In genomic region chr8:105607684-105608083, GRCm38 (mm10) we compare ENCODE assay signal across 8 mouse cellular contexts. TPM values are rescaled to one million over a fixed set of nuclear protein-coding genes. Genes with fewer than 3 reads are reported as not detected.
DNase-seq lines count a peak whose midpoint lies in the region; ATAC-seq and TF ChIP-seq lines count a peak whose summit lies in the region.

No protein-coding gene starts in this region.

- peak; percentile 45 to 81 for DNase-seq in adrenal gland, adult (ENCODE audit: inconsistent age in 2 of 2, low spot score in 1 of 2)
- DNase-seq in adrenal gland, postnatal 4 days (ENCODE audit: low spot score in 2 of 2), result no peak
- DNase-seq in spleen, adult 2 months (ENCODE audit: low read depth in 1 of 2, low spot score in 2 of 2), result peak in 1 of 2 experiments; percentile 56
- no peak for DNase-seq in spleen, adult 12 weeks (ENCODE audit: low spot score)
- DNase-seq in heart, postnatal 10 days, result peak; percentile 53 to 65
- peak; percentile 54 for DNase-seq in liver, postnatal 0 days
- no peak for DNase-seq in gastrocnemius, postnatal 36 days

- H3K27me3 ChIP-seq in spleen, adult 2 months (ENCODE audit: control insufficient read depth, insufficient read depth, low read length), result no peaks in the 10 kb centered on the region
- no peaks in the 10 kb centered on the region for H3K27me3 ChIP-seq in liver, postnatal 0 days (ENCODE audit: insufficient read depth, low read length)
- 0 out of 2 replicates have a peak, but pooled peaks cover 4% of the 10 kb centered on the region for H3K27me3 ChIP-seq in stomach, embryonic 14.5 days (ENCODE audit: control insufficient read depth, insufficient read depth, low read length)

- TF ChIP-seq CTCF in spleen, adult 2 months (IDR thresholded peaks at IDR 0.05; ENCODE audit: extremely low read depth, insufficient read depth, insufficient read length, insufficient replicate concordance), result peak; percentile 32; the same call in 1 of the 2 replicates
- TF ChIP-seq CTCF in liver, postnatal 0 days (IDR thresholded peaks at IDR 0.05; ENCODE audit: low read depth), result peak; percentile 75

- no peak overlapping the region for H3K27ac ChIP-seq in spleen, adult 2 months (ENCODE audit: insufficient read depth, low read length)
- H3K27ac ChIP-seq in liver, postnatal 0 days (ENCODE audit: low read depth), result no peak overlapping the region
- no peak overlapping the region for H3K27ac ChIP-seq in stomach, embryonic 14.5 days (ENCODE audit: low read length)

- H3K9ac ChIP-seq in liver, postnatal 0 days (replicated peaks), result no peak overlapping the region
- no peak overlapping the region for H3K9ac ChIP-seq in stomach, embryonic 14.5 days (replicated peaks; ENCODE audit: low read depth, low read length)

- 6% methylated on average over 4 of the region's 4 CpGs for WGBS in spleen, adult 2 months
- 20% methylated on average over 4 of the region's 4 CpGs for WGBS in liver, postnatal 0 days (ENCODE audit: insufficient replicate concordance)
- WGBS in stomach, embryonic 14.5 days, result 34% methylated on average over 4 of the region's 4 CpGs

- TF ChIP-seq POLR2A in spleen, adult 2 months (IDR thresholded peaks at IDR 0.05; ENCODE audit: low read depth, low read length), result no peak

- H3K4me1 ChIP-seq in spleen, adult 2 months (ENCODE audit: control insufficient read depth, insufficient read depth, insufficient read length), result peaks cover 26% of the 10 kb centered on the region
- peaks cover 41% of the 10 kb centered on the region for H3K4me1 ChIP-seq in liver, postnatal 0 days (ENCODE audit: insufficient read depth)
- peaks cover 17% of the 10 kb centered on the region for H3K4me1 ChIP-seq in stomach, embryonic 14.5 days (ENCODE audit: control insufficient read depth, insufficient read depth, low read length)

- intact Hi-C loops in heart, postnatal 10 days (cut with DNase I), result no loop called here
- intact Hi-C loops in gastrocnemius, postnatal 36 days (cut with DNase I), result loop anchor here (5.0 kb wide), 1 partner anchor 40 kb away; the partner anchor contains the start of gene Atp6v0d1

- peak overlapping the region; percentile 97 for H3K4me2 ChIP-seq in liver, postnatal 0 days (ENCODE audit: low read depth, low read length)
- H3K4me2 ChIP-seq in stomach, embryonic 14.5 days (replicated peaks; ENCODE audit: low read depth, low read length), result peak overlapping the region; percentile 91; the same call in 1 of the 2 replicates

- H3K9me3 ChIP-seq in liver, postnatal 0 days (ENCODE audit: low read length), result no peaks in the 10 kb centered on the region
- no peaks in the 10 kb centered on the region for H3K9me3 ChIP-seq in stomach, embryonic 14.5 days (ENCODE audit: control insufficient read depth, low read depth, low read length)

- H3K4me3 ChIP-seq in spleen, adult 2 months (ENCODE audit: extremely low read depth, insufficient read depth, insufficient read length), result no peak overlapping the region
- no peak overlapping the region for H3K4me3 ChIP-seq in liver, postnatal 0 days (ENCODE audit: low read depth, low read length)
- no peak overlapping the region for H3K4me3 ChIP-seq in stomach, embryonic 14.5 days (ENCODE audit: low read depth, low read length)

- TF ChIP-seq EP300 in liver, postnatal 0 days (IDR thresholded peaks at IDR 0.05; ENCODE audit: low read depth), result no peak

- no peak for ATAC-seq in liver, postnatal 0 days
- ATAC-seq in stomach, embryonic 14.5 days (ENCODE audit: insufficient number of reproducible peaks, insufficient read depth, low FRiP score, low read depth), result no peak

- no peaks in the 10 kb centered on the region for H3K36me3 ChIP-seq in spleen, adult 2 months (ENCODE audit: control insufficient read depth, insufficient read depth, low read length)
- H3K36me3 ChIP-seq in liver, postnatal 0 days (replicated peaks; ENCODE audit: insufficient read depth, low read length), result peaks cover 2% of the 10 kb centered on the region; the same call in 1 of the 2 replicates
- H3K36me3 ChIP-seq in stomach, embryonic 14.5 days (ENCODE audit: control insufficient read depth, insufficient read depth, low read length), result no peaks in the 10 kb centered on the region

RNA-seq across cellular contexts. Expression of gene Ripor1, which starts 2.6 kb away (rescaled TPM):
- 10 to 100 TPM; 35.4 to 43.0 TPM for total RNA-seq in adrenal gland, postnatal 4 days (2021)
- polyA plus RNA-seq in spleen, adult 2 months (2012; rRNA removed), result 25.6 and 26.5 TPM in 2 replicates
- 10 to 100 TPM; 53.1 to 55.8 TPM for total RNA-seq in heart, postnatal 10 days (2021)
- polyA plus RNA-seq in liver, postnatal 0 days (2015; fragmentation: Nextera tagmentation; extraction: Ambion mirVana), result 6.2 and 6.8 TPM in 2 replicates
- 18.5 and 20.8 TPM in 2 replicates for polyA plus RNA-seq in stomach, embryonic 14.5 days (2014; fragmentation: Nextera tagmentation; extraction: Ambion mirVana)
- total RNA-seq in gastrocnemius, postnatal 36 days (2021), result 10 to 100 TPM; 15.1 to 18.2 TPM

RNA-seq across cellular contexts. Expression of gene Ctcf, which starts 28.7 kb away (rescaled TPM):
- total RNA-seq in adrenal gland, postnatal 4 days (2021), result 10 to 100 TPM; 73.8 to 94.0 TPM
- 22.1 and 24.5 TPM in 2 replicates for polyA plus RNA-seq in spleen, adult 2 months (2012; rRNA removed)
- 10 to 100 TPM; 46.6 to 56.6 TPM for total RNA-seq in heart, postnatal 10 days (2021)
- polyA plus RNA-seq in liver, postnatal 0 days (2015; fragmentation: Nextera tagmentation; extraction: Ambion mirVana), result 41.1 and 42.2 TPM in 2 replicates
- polyA plus RNA-seq in stomach, embryonic 14.5 days (2014; fragmentation: Nextera tagmentation; extraction: Ambion mirVana), result 96.0 and 101 TPM in 2 replicates
- total RNA-seq in gastrocnemius, postnatal 36 days (2021), result 10 to 100 TPM; 27.0 to 29.9 TPM

RNA-seq across cellular contexts. Expression of gene Agrp, which starts 29.5 kb away (rescaled TPM):
- total RNA-seq in adrenal gland, postnatal 4 days (2021), result 1 to 10 TPM in 1 of 2 experiments, under 1 TPM in 1; 0.81 to 1.5 TPM
- polyA plus RNA-seq in spleen, adult 2 months (2012; rRNA removed), result 0.14 TPM in 1 of 2 replicates, not detected in the other
- total RNA-seq in heart, postnatal 10 days (2021), result not detected
- polyA plus RNA-seq in liver, postnatal 0 days (2015; fragmentation: Nextera tagmentation; extraction: Ambion mirVana), result 0.17 TPM in 1 of 2 replicates, not detected in the other
- polyA plus RNA-seq in stomach, embryonic 14.5 days (2014; fragmentation: Nextera tagmentation; extraction: Ambion mirVana), result 0.95 and 1.5 TPM in 2 replicates
- under 1 TPM in 1 of 2 experiments, not detected in 1; 0.56 TPM for total RNA-seq in gastrocnemius, postnatal 36 days (2021)

RNA-seq across cellular contexts. Expression of gene Atp6v0d1, which starts 41.8 kb away (rescaled TPM):
- 100 to 1,000 TPM; 103 to 113 TPM for total RNA-seq in adrenal gland, postnatal 4 days (2021)
- polyA plus RNA-seq in spleen, adult 2 months (2012; rRNA removed), result 68.3 and 72.0 TPM in 2 replicates
- total RNA-seq in heart, postnatal 10 days (2021), result 10 to 100 TPM; 60.1 to 64.0 TPM
- 48.0 and 50.2 TPM in 2 replicates for polyA plus RNA-seq in liver, postnatal 0 days (2015; fragmentation: Nextera tagmentation; extraction: Ambion mirVana)
- 75.8 and 82.9 TPM in 2 replicates for polyA plus RNA-seq in stomach, embryonic 14.5 days (2014; fragmentation: Nextera tagmentation; extraction: Ambion mirVana)
- 10 to 100 TPM; 37.3 to 40.9 TPM for total RNA-seq in gastrocnemius, postnatal 36 days (2021)

Comparison
In these comparisons a context has a peak if more than half of its experiments do, and no peak if none do; other contexts are left out.
1. DNase-seq: peak in adrenal gland, adult (2 of 2), heart, postnatal 10 days (2 of 2) and liver, postnatal 0 days (single experiment); none in adrenal gland, postnatal 4 days (0 of 2), spleen, adult 12 weeks (single experiment) and gastrocnemius, postnatal 36 days (0 of 2).